Mouse (Mus musculus) heart, embryonic 15.5 days (tissue): ENCODE results near the gene Tnpo2. TPM values are rescaled to one million over a fixed set of nuclear protein-coding genes. Genes with fewer than 3 reads are reported as not detected.
A peak's percentile ranks its signal among the peaks of the same experiment; 100 is the strongest.

Source experiments
- ATAC-seq: fragments of 200-750 bp; cut with Nextera tagmentation; replicated peaks from 2 replicates; pipeline ENCODE4 v1.8.0; 2017; ENCODE audit warnings: low read depth, moderate TSS enrichment; ENCODE audit not compliant: insufficient number of reproducible peaks, insufficient read depth, low FRiP score
- H3K27ac ChIP-seq: fragments of 300-500 bp; sonication (generic); 2 replicates; pipeline ENCODE4 v1.5.1; 2015; ENCODE audit warnings: mild to moderate bottlenecking, inconsistent platforms
- H3K27me3 ChIP-seq: fragments of 300-500 bp; sonication (generic); 2 replicates; pipeline ENCODE4 v1.6.1; 2015; ENCODE audit warnings: inconsistent platforms
- H3K36me3 ChIP-seq: fragments of 300-500 bp; sonication (generic); 2 replicates; pipeline ENCODE4 v1.6.1; 2015; ENCODE audit warnings: mild to moderate bottlenecking, inconsistent platforms
- H3K4me1 ChIP-seq: fragments of 300-500 bp; sonication (generic); replicated peaks from 2 replicates; pipeline ENCODE4 v1.6.1; 2015; ENCODE audit warnings: inconsistent platforms
- H3K4me2 ChIP-seq: fragments of 300-500 bp; sonication (generic); 2 replicates; pipeline ENCODE4 v1.6.1; 2015; ENCODE audit warnings: inconsistent platforms, mild to moderate bottlenecking, moderate library complexity
- H3K4me3 ChIP-seq: fragments of 300-500 bp; sonication (generic); 2 replicates; pipeline ENCODE4 v1.5.1; 2015; ENCODE audit warnings: mild to moderate bottlenecking, inconsistent platforms
- H3K9ac ChIP-seq: fragments of 300-500 bp; sonication (generic); 2 replicates; pipeline ENCODE4 v1.6.1; 2015; ENCODE audit warnings: mild to moderate bottlenecking, inconsistent platforms
- H3K9me3 ChIP-seq: fragments of 300-500 bp; sonication (generic); replicated peaks from 2 replicates; pipeline ENCODE4 v1.6.1; 2016; ENCODE audit warnings: inconsistent platforms
- WGBS: fragments of 180-500 bp; shearing (Covaris S2); methylation state at CpG from one replicate; pipeline ENCODE4 v1.1.7; 2015; ENCODE audit warnings: mixed read lengths; 5-methylcytosine and 5-hydroxymethylcytosine counted together
- polyA plus RNA-seq: library from polyadenylated mRNA; unstranded; fragments of >200 nt; fragmentation: Nextera tagmentation; extraction: Ambion mirVana; gene quantifications from 2 replicates; pipeline ENCODE4 v1.2.1, GENCODE M21; 2015

The Tnpo2 gene
- polyA plus RNA-seq, 1 experiment from 2014 or later: 17.7 TPM

DNA sequence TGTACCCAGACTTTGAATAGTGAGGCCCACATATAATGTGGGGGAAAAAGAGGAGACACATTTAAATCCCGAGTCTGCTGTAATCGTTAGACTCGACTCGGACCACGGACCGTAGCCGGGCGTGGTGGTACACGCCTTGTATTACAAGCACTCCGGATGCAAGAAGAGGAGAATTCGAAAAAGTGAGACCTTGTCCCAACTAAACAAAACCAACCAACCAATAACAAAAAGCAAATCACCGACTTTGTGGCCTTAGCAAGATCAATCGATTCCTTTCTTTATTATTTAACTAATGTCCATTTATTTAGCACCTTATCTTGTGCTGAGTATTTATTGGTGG, 9.2 kb upstream of the Tnpo2 start:
- Histone ChIP-seq H3K4me3 (peak overlapping the region; percentile 77), H3K9me3 (no peaks in the 10 kb centered on the region), H3K4me1 (peaks cover 41% of the 10 kb centered on the region), H3K9ac (peak overlapping the region; percentile 95), H3K27me3 (no peaks in the 10 kb centered on the region), H3K36me3 (peaks cover 44% of the 10 kb centered on the region), H3K4me2 (peak overlapping the region; percentile 87), H3K27ac (peak overlapping the region; percentile 89)
- no peak for ATAC-seq
- WGBS: under 1% methylated on average over 13 of the region's 13 CpGs

DNA sequence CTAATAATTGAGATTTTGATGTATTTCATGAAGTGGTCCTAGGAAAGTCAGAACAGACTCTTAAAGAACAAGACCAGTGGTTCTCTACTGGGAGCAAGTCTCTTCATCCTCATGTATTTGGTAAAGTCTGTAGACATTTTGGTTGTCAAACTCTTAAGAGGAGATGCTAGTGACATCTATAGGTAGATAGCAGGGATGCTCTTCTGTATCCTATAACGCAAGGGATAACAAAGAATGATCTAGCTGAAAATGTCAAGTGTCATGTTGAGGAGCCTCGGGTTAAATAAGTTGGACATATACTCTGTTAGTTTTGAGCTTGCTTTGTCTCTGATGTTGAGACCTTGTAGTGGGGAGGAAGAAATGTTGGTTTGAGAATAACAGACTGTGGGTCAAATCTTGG, 8.8 kb upstream of the Tnpo2 start:
- Histone ChIP-seq H3K27me3 (no peaks in the 10 kb centered on the region), H3K4me1 (peaks cover 41% of the 10 kb centered on the region), H3K9me3 (no peaks in the 10 kb centered on the region), H3K9ac (peak overlapping the region; percentile 95), H3K27ac (no peak overlapping the region), H3K4me3 (peak overlapping the region; percentile 77), H3K36me3 (peaks cover 46% of the 10 kb centered on the region), H3K4me2 (peak overlapping the region; percentile 87)
- 20% methylated on average over 2 of the region's 2 CpGs for WGBS
- ATAC-seq: no peak

DNA sequence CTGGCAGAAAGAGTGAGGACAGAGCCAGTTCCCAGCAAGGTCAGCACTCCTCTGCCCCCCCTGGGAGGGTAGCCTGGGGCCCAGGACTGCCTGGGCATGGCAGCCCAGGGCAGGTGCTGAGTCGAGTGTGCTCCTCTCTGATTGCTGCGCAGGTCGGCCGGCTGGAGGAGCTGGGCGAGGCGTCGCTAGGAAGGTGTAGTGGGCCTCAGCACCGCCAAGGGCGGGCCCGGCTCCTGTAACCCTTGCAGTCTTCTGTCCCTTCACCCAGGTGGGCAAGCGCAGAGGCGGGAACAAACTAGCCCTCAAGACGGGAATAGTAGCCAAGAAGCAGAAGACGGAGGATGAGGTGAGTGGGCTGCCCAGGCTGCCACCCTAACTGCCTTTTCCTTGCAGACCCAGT, 7.4 kb upstream of the Tnpo2 start:
- no peaks in the 10 kb centered on the region for H3K27me3 ChIP-seq
- H3K4me3 ChIP-seq: peak overlapping the region; percentile 77; the same call in 1 of the 2 replicates
- 87% methylated on average over 14 of the region's 14 CpGs for WGBS

DNA sequence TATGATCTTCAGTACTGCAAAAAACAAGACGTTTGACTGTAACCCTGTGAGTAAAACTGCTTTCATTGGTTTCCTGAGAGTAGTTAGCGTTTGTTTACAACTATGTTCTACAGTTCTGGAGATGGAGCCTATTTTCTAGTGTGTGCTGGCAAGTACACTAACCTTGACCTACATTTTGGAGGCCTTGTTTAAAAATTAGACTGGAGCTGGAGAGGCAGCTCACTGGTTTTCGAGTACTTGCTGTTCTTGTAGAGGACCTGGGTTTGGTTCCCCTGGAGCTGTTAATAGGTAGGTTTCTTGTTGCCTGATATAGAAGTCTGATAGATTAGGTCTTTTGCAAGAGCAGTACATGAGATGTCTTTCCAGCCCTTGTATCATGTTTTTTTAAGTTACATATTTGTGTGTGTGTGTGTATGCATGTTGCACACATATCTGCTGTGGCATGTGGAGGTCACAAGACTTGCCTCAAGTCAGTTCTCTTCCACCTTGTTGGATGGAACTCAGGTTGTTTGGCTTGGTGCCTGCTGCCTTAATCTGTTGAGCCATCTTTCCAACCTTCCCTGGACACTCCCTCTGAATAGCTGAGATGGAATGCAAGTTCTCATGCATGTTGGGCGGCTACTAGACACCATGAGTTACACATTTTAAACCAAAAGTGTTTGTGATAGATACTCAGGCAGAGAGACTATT, 3.9 kb upstream of the Tnpo2 start:
- no peak overlapping the region for H3K4me2 ChIP-seq
- H3K27me3 ChIP-seq: no peaks in the 10 kb centered on the region
- H3K9me3 ChIP-seq: no peaks in the 10 kb centered on the region
- no peak overlapping the region for H3K9ac ChIP-seq
- no peak for ATAC-seq
- peaks cover 37% of the 10 kb centered on the region for H3K36me3 ChIP-seq
- H3K4me1 ChIP-seq: peaks cover 32% of the 10 kb centered on the region
- H3K4me3 ChIP-seq: no peak overlapping the region
- no peak overlapping the region for H3K27ac ChIP-seq
- 79% methylated on average over 4 of the region's 4 CpGs for WGBS

More for the DNA sequence above, 7.4 kb upstream of the Tnpo2 start:
- Histone ChIP-seq H3K9me3 (no peaks in the 10 kb centered on the region), H3K4me1 (peaks cover 37% of the 10 kb centered on the region), H3K9ac (no peak overlapping the region), H3K27ac (no peak overlapping the region), H3K4me2 (peak overlapping the region; percentile 87; the same call in 1 of the 2 replicates), H3K36me3 (peaks cover 37% of the 10 kb centered on the region)
- ATAC-seq: no peak

DNA sequence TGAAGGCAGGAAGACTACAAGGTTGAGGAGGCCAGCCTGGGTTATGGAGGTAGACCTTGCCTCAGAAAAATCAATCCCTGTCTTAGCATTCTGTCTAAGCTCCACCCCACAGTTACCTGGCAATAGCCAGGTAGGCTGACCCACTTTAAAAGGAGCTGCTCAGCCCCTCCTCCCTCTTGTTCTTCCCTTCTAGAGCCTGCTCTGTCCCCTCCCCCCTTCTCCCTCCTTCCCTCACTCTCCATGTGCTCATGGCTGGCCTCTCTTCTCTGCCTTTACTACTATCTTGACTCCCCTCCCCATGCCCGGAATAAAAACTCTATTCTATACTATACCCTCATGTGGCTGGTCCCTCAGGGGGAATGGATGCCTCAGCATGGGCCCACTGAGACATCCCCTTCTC, 2.8 kb upstream of the Tnpo2 start:
- H3K9ac ChIP-seq: no peak overlapping the region
- H3K27ac ChIP-seq: no peak overlapping the region
- no peak for ATAC-seq
- no peaks in the 10 kb centered on the region for H3K27me3 ChIP-seq
- no peaks in the 10 kb centered on the region for H3K9me3 ChIP-seq
- H3K4me1 ChIP-seq: peaks cover 29% of the 10 kb centered on the region
- WGBS: 67% methylated on average over 1 of the region's 1 CpGs
- peaks cover 37% of the 10 kb centered on the region for H3K36me3 ChIP-seq
- H3K4me2 ChIP-seq: no peak overlapping the region
- no peak overlapping the region for H3K4me3 ChIP-seq

DNA sequence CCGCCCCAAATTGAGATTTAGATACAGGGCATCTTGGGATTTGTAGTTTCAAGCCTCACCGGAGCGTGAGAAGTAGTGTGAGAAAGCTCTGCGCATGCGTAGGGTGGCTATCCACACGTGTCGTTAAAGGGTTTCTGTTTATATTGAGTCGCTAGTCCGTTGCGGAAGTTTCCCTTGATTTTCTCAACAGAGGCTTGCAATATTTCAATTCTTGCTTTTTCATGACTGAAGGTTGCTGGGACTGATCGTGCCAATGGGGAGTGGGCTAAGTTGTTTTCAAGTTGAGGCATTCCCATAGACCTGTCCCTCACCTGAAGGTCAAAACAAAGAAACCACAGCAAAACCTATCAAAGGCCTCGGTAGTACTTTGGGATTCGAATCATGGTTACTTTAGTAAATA, 2.0 kb upstream of the Tnpo2 start:
- peak overlapping the region; percentile 91 for H3K4me3 ChIP-seq
- 3% methylated on average over 13 of the region's 13 CpGs for WGBS
- peaks cover 29% of the 10 kb centered on the region for H3K4me1 ChIP-seq
- H3K36me3 ChIP-seq: peaks cover 32% of the 10 kb centered on the region
- peak overlapping the region; percentile 84 for H3K4me2 ChIP-seq
- no peak for ATAC-seq
- peak overlapping the region; percentile 100; the same call in 1 of the 2 replicates for H3K27ac ChIP-seq
- peak overlapping the region; percentile 75 for H3K9ac ChIP-seq
- H3K27me3 ChIP-seq: no peaks in the 10 kb centered on the region
- H3K9me3 ChIP-seq: no peaks in the 10 kb centered on the region

DNA sequence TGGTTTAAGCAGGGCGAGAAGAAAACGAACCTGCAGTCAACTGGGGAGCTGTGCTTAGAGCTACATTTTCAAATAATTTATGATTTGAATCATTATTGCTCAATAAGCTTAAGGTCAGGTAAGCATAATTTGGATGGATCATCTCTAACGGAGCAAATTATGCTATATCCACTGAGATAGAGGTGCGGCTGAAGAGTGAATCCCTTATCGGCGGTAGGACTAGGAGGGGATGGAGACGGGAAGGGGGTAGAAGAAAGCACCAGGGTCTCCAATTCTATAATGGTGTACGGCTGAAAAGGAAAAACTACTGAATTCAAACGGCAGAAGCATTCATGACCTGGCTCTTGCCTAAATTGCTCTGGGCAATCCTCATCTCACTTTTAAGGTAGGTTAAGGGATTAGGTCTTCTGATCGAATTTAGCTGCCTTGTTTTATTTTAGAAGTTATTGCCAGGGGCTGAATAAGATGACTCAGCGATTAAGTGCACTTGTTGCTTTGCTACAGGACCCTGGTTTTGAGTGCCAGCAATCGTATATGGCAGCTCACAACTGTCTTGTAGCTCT, 1.5 kb upstream of the Tnpo2 start:
- H3K36me3 ChIP-seq: peaks cover 28% of the 10 kb centered on the region
- no peaks in the 10 kb centered on the region for H3K27me3 ChIP-seq
- H3K4me1 ChIP-seq: peaks cover 31% of the 10 kb centered on the region
- peak overlapping the region; percentile 91 for H3K4me3 ChIP-seq
- H3K9me3 ChIP-seq: no peaks in the 10 kb centered on the region
- ATAC-seq: no peak
- WGBS: 6% methylated on average over 12 of the region's 12 CpGs
- H3K9ac ChIP-seq: peak overlapping the region; percentile 75
- H3K27ac ChIP-seq: peak overlapping the region; percentile 100
- H3K4me2 ChIP-seq: peak overlapping the region; percentile 84

DNA sequence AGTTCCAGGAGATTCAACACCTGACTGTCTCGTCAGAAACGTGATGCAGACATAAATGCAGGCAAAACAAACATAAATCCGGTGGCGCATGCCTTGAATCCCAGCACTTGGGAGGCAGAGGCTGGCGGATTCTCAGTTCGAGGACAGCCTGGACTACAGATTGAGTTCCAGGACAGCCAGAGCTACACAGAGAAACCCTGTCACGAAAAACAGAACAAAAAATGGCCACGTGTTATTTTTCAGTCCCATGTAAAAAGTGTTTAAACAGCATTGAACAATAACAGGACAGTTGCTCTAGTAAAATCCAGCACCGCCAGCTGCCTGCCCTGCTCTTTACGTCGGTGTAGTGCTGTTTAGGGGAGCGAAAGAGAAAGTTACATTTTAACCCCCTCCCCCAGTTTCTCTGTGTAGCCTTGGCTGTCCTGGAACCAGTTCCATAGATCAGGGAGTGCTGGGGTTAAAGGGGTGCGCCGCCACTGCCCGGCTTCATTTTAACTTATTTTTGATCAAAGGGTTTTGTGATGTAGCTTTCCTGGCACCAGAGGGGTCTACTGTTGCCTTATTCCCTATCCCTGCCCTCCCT, 896 bp upstream of the Tnpo2 start:
- peak overlapping the region; percentile 84 for H3K4me2 ChIP-seq
- under 1% methylated on average over 15 of the region's 15 CpGs for WGBS
- H3K36me3 ChIP-seq: peaks cover 29% of the 10 kb centered on the region
- H3K27me3 ChIP-seq: no peaks in the 10 kb centered on the region
- peaks cover 31% of the 10 kb centered on the region for H3K4me1 ChIP-seq
- H3K9ac ChIP-seq: peak overlapping the region; percentile 75
- H3K27ac ChIP-seq: peak overlapping the region; percentile 100
- ATAC-seq: no peak
- H3K4me3 ChIP-seq: peak overlapping the region; percentile 91
- H3K9me3 ChIP-seq: no peaks in the 10 kb centered on the region

DNA sequence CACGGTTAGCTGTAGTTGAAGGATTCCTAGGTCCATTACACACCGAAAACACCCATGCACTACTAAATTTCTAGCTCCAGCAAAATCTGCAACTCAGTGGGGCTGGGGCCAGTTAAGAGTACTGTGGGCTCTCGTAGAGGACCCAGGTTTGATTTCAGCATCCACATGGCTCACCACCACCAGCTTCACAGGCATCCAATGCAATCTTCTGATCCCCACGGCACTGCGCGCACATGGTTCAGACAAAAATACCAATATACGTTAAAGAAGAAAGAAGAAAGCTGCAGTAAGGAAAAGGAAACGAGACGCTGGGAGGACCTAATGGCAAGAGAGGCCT, 366 bp upstream of the Tnpo2 start:
- Histone ChIP-seq H3K9ac (peak overlapping the region; percentile 75), H3K36me3 (peaks cover 30% of the 10 kb centered on the region), H3K27me3 (no peaks in the 10 kb centered on the region), H3K4me3 (peak overlapping the region; percentile 91), H3K4me2 (peak overlapping the region; percentile 84), H3K9me3 (no peaks in the 10 kb centered on the region), H3K27ac (peak overlapping the region; percentile 100), H3K4me1 (peaks cover 31% of the 10 kb centered on the region)
- 0% methylated on average over 9 of the region's 9 CpGs for WGBS
- ATAC-seq: peak; percentile 11

DNA sequence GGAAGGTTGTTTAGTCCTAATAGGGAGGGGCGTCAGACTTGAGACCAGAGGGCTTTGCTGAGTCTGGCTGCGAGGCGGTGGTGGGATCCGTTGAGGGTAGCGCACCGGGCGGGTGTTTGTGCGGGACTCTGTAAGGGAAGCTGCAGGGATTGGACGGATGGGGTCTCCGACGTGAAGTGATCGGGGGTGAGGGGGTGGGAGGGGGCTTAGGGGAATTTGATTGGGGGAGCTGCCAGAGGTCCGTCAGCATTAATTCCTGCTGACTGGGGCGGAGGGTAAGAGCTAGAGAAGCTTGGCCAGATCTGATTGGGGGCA, 608 bp downstream of the Tnpo2 start:
- Histone ChIP-seq H3K36me3 (peaks cover 27% of the 10 kb centered on the region), H3K27ac (peak overlapping the region; percentile 100), H3K9ac (peak overlapping the region; percentile 95), H3K4me1 (peaks cover 31% of the 10 kb centered on the region), H3K4me3 (peak overlapping the region; percentile 91), H3K4me2 (peak overlapping the region; percentile 84), H3K9me3 (no peaks in the 10 kb centered on the region), H3K27me3 (no peaks in the 10 kb centered on the region)
- peak; percentile 23 for ATAC-seq
- under 1% methylated on average over 14 of the region's 14 CpGs for whole genome bisulfite sequencing

DNA sequence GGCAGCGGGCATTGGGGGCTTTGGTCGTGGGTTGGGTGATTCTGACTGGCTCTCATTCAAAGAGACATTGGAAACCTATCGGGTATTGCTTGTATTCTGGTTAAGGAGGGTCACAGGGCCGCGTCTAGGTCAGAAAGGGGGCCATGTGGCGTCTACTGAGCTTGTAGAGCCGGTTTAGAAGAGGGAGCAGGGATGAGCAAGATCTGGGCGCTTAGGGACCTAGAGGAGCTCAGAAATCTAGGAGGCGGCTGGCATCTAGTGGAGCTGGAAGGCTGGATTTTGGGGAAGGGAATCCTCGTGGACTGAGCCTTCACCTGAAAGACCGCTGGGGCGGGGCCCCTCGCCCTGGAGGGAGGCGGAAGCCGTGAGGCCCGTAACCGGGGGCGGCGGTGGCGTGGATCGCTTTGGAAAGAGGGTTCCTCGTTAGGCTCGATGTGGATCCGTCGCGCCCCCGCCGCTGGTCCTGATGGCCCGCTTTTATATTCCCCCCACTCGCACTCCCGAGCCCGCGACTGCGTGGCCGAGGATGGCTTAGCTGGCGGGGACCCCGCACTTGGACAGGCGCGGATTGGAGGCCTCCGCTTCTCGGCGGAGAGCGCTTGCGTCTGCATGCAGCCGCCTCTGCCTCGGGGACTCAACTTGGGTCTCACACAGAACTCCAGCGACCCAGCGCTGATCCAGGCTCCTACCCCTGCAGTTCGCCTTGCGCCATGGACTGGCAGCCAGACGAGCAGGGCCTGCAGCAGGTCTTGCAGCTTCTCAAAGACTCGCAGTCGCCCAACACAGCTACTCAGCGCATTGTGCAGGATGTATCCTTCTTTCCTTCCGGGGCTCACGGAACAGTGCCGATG, 1.2 kb downstream of the Tnpo2 start:
- peaks cover 31% of the 10 kb centered on the region for H3K4me1 ChIP-seq
- peak overlapping the region; percentile 100 for H3K27ac ChIP-seq
- peak overlapping the region; percentile 84 for H3K4me2 ChIP-seq
- H3K9ac ChIP-seq: peak overlapping the region; percentile 95
- H3K27me3 ChIP-seq: no peaks in the 10 kb centered on the region
- 0 out of 2 replicates have a peak, but pooled peaks have one; percentile 2 for ATAC-seq
- peaks cover 22% of the 10 kb centered on the region for H3K36me3 ChIP-seq
- WGBS: under 1% methylated on average over 57 of the region's 57 CpGs
- H3K4me3 ChIP-seq: peak overlapping the region; percentile 91
- H3K9me3 ChIP-seq: no peaks in the 10 kb centered on the region
